Mouse (Mus musculus) cerebellum, adult 2 months (tissue): ENCODE measurements at regions not wholly inside any gene's neighbourhood (a gene's known extent, or its start where the extent isn't known, plus 50 kb on each side); places are given as distances from the start of the nearest gene placed in this dataset.

ENCODE experiments used
- CTCF ChIP-seq: fragments of 200-500 bp; IDR thresholded peaks from 2 replicates; pipeline ENCODE4 v1.5.1; 2011; ENCODE audit warnings: low read depth, mild to moderate bottlenecking, control low read depth, low read length, moderate library complexity, borderline replicate concordance; ENCODE audit not compliant: insufficient read depth
- POLR2A ChIP-seq: fragments of 200-500 bp; IDR thresholded peaks from 2 replicates; pipeline ENCODE4 v1.6.1; 2011; ENCODE audit warnings: low read length, control low read depth, borderline replicate concordance; ENCODE audit not compliant: insufficient read depth

DNA sequence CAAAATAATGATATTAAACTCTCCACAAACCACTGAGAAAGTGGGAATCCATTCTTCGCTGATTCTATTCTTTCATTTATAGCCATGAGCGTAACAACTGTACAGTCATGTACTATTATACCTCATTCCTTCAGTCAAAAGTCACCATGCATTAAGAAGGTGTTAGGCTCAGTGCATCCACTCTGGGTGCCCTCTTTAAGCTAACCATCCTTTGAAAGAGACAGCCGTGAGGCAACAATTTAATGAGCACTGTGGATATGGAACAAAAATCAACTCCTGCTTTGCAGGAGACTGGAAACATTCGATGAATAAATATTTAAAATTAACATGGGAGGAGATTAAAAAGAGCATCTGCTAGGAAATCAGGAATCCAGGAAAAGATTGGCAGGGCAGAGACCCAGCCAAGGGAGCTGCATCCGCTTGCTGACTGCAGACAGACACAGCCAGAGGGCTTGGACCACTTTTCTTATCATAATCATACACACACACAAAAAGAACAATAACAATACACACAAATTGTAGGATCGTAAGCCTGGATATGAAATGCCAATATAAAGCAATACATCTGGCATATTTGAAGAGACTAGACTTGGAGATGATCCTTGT lies 309.2 kb upstream of the Negr1 start:
- TF ChIP-seq CTCF (no peak), POLR2A (no peak)
